ENCODE assay signal across 8 mouse cellular contexts in genomic region chr4:155891551-155892001, GRCm38 (mm10). TPM values are rescaled to one million over a fixed set of nuclear protein-coding genes. Genes with fewer than 3 reads are reported as not detected.
DNase-seq lines count a peak whose midpoint lies in the region; ATAC-seq lines count a peak whose summit lies in the region.

Gene Pusl1 (minus strand): TSS chr4:155891781.
Gene Acap3 (plus strand): TSS chr4:155891822.

- peak; percentile 87 for ATAC-seq in forebrain, embryonic 11.5 days (replicated peaks; ENCODE audit: low FRiP score)
- peak; percentile 88 for ATAC-seq in heart, embryonic 16.5 days (replicated peaks; ENCODE audit: extremely low read depth, insufficient read depth, low FRiP score)
- ATAC-seq in liver, embryonic 15.5 days (ENCODE audit: insufficient read depth) = peak; percentile 86
- ATAC-seq in neural tube, embryonic 12.5 days (ENCODE audit: low FRiP score, low read depth) = peak; percentile 83

- DNase-seq in CD8-positive naive resting alpha-beta T cell, adult 2 months (ENCODE audit: low read depth in 2 of 2, low spot score in 2 of 2) = peak; percentile 94 to 98
- DNase-seq in c-Kit-positive CD71-negative TER-119-negative erythroid progenitor cells, embryonic 14.5 days (ENCODE audit: low read depth) = peak; percentile 92
- DNase-seq in forebrain, embryonic 11.5 days (ENCODE audit: low spot score) = peak; percentile 98
- peak; percentile 96 to 99 for DNase-seq in kidney, postnatal 36 days
- DNase-seq in telencephalon, adult 2 months (ENCODE audit: low read depth, low spot score) = peak; percentile 91

- peaks cover 17% of the 10 kb centered on the region; the same call in 1 of the 2 replicates for H3K4me1 ChIP-seq in forebrain, embryonic 11.5 days (replicated peaks; ENCODE audit: control insufficient read depth, insufficient read depth, low read length)
- peaks cover 39% of the 10 kb centered on the region for H3K4me1 ChIP-seq in heart, embryonic 16.5 days (ENCODE audit: control insufficient read depth, insufficient read depth, low read length)
- peaks cover 53% of the 10 kb centered on the region for H3K4me1 ChIP-seq in liver, embryonic 15.5 days (replicated peaks)
- peaks cover 40% of the 10 kb centered on the region for H3K4me1 ChIP-seq in neural tube, embryonic 12.5 days

- H3K4me3 ChIP-seq in forebrain, embryonic 11.5 days (ENCODE audit: low read depth, low read length) = peak within 1 kb of the TSS; percentile 90
- peak within 1 kb of the TSS; percentile 81 for H3K4me3 ChIP-seq in heart, embryonic 16.5 days (ENCODE audit: low read length)
- peak within 1 kb of the TSS; percentile 92 for H3K4me3 ChIP-seq in liver, embryonic 15.5 days (replicated peaks)
- peak within 1 kb of the TSS; percentile 92 for H3K4me3 ChIP-seq in neural tube, embryonic 12.5 days

- no peaks in the 10 kb centered on the region for H3K9me3 ChIP-seq in forebrain, embryonic 11.5 days (ENCODE audit: control insufficient read depth, low read length)
- H3K9me3 ChIP-seq in heart, embryonic 16.5 days (replicated peaks; ENCODE audit: control insufficient read depth, low read length) = no peaks in the 10 kb centered on the region
- no peaks in the 10 kb centered on the region for H3K9me3 ChIP-seq in liver, embryonic 15.5 days (replicated peaks)
- H3K9me3 ChIP-seq in neural tube, embryonic 12.5 days = no peaks in the 10 kb centered on the region

- H3K36me3 ChIP-seq in forebrain, embryonic 11.5 days (ENCODE audit: control insufficient read depth, insufficient read depth, low read length) = peaks cover 3% of the 10 kb centered on the region
- peaks cover 23% of the 10 kb centered on the region for H3K36me3 ChIP-seq in heart, embryonic 16.5 days (ENCODE audit: control insufficient read depth, insufficient read depth)
- peaks cover 44% of the 10 kb centered on the region for H3K36me3 ChIP-seq in liver, embryonic 15.5 days (replicated peaks)
- H3K36me3 ChIP-seq in neural tube, embryonic 12.5 days = peaks cover 39% of the 10 kb centered on the region

- peak within 1 kb of the TSS; percentile 88 for H3K9ac ChIP-seq in forebrain, embryonic 11.5 days (ENCODE audit: low read length)
- peak within 1 kb of the TSS; percentile 89 for H3K9ac ChIP-seq in heart, embryonic 16.5 days (ENCODE audit: low read length)
- peak within 1 kb of the TSS; percentile 91 for H3K9ac ChIP-seq in liver, embryonic 15.5 days
- peak within 1 kb of the TSS; percentile 91 for H3K9ac ChIP-seq in neural tube, embryonic 12.5 days

- peak within 1 kb of the TSS; percentile 96 for H3K27ac ChIP-seq in forebrain, embryonic 11.5 days (ENCODE audit: low read depth, low read length)
- peak within 1 kb of the TSS; percentile 97 for H3K27ac ChIP-seq in heart, embryonic 16.5 days (ENCODE audit: low read length)
- peak within 1 kb of the TSS; percentile 95 for H3K27ac ChIP-seq in liver, embryonic 15.5 days (replicated peaks)
- H3K27ac ChIP-seq in neural tube, embryonic 12.5 days = peak within 1 kb of the TSS; percentile 97

- H3K4me2 ChIP-seq in forebrain, embryonic 11.5 days (ENCODE audit: low read depth, low read length, severe bottlenecking) = peak within 1 kb of the TSS; percentile 98
- peak within 1 kb of the TSS; percentile 93 for H3K4me2 ChIP-seq in heart, embryonic 16.5 days (ENCODE audit: low read depth, low read length)
- peak within 1 kb of the TSS; percentile 100 for H3K4me2 ChIP-seq in liver, embryonic 15.5 days
- H3K4me2 ChIP-seq in neural tube, embryonic 12.5 days (replicated peaks) = peak within 1 kb of the TSS; percentile 99

- H3K27me3 ChIP-seq in forebrain, embryonic 11.5 days (ENCODE audit: control insufficient read depth, insufficient read depth, low read length) = no peaks in the 10 kb centered on the region
- H3K27me3 ChIP-seq in heart, embryonic 16.5 days (ENCODE audit: control insufficient read depth, insufficient read depth, low read length) = no peaks in the 10 kb centered on the region
- H3K27me3 ChIP-seq in liver, embryonic 15.5 days = no peaks in the 10 kb centered on the region
- H3K27me3 ChIP-seq in neural tube, embryonic 12.5 days (replicated peaks) = no peaks in the 10 kb centered on the region

- WGBS in forebrain, embryonic 11.5 days = under 1% methylated on average over 52 of the region's 52 CpGs
- WGBS in heart, embryonic 16.5 days = under 1% methylated on average over 52 of the region's 52 CpGs
- WGBS in liver, embryonic 15.5 days (ENCODE audit: insufficient replicate concordance) = under 1% methylated on average over 52 of the region's 52 CpGs
- WGBS in neural tube, embryonic 12.5 days = under 1% methylated on average over 52 of the region's 52 CpGs

RNA-seq across cellular contexts. Expression of gene Pusl1, which starts in this region (rescaled TPM):
- polyA plus RNA-seq in forebrain, embryonic 11.5 days (2014; fragmentation: Nextera tagmentation; extraction: Ambion mirVana) = 53.4 and 53.7 TPM in 2 replicates
- 32.5 and 34.3 TPM in 2 replicates for polyA plus RNA-seq in heart, embryonic 16.5 days (2015; fragmentation: Nextera tagmentation; extraction: Ambion mirVana)
- polyA plus RNA-seq in liver, embryonic 15.5 days (2015; fragmentation: Nextera tagmentation; extraction: Ambion mirVana) = 14.3 and 15.6 TPM in 2 replicates
- 46.6 and 52.0 TPM in 2 replicates for polyA plus RNA-seq in neural tube, embryonic 12.5 days (2016; fragmentation: Nextera tagmentation; extraction: Ambion mirVana)

RNA-seq across cellular contexts. Expression of gene Acap3, which starts in this region (rescaled TPM):
- polyA plus RNA-seq in forebrain, embryonic 11.5 days (2014; fragmentation: Nextera tagmentation; extraction: Ambion mirVana) = 34.6 and 34.8 TPM in 2 replicates
- 10.1 and 11.6 TPM in 2 replicates for polyA plus RNA-seq in heart, embryonic 16.5 days (2015; fragmentation: Nextera tagmentation; extraction: Ambion mirVana)
- polyA plus RNA-seq in liver, embryonic 15.5 days (2015; fragmentation: Nextera tagmentation; extraction: Ambion mirVana) = 6.5 and 8.5 TPM in 2 replicates
- 65.5 and 68.0 TPM in 2 replicates for polyA plus RNA-seq in neural tube, embryonic 12.5 days (2016; fragmentation: Nextera tagmentation; extraction: Ambion mirVana)

Comparison
In these comparisons a context has a peak if more than half of its experiments do, and no peak if none do; other contexts are left out.
1. Peak in every context shown above with its lines: DNase-seq, ATAC-seq, H3K4me3 ChIP-seq and H3K27ac ChIP-seq.